Mouse (Mus musculus): Measurements from ENCODE around the gene Nr2e1. TPM values are rescaled to one million over a fixed set of nuclear protein-coding genes. Genes with fewer than 3 reads are reported as not detected.

The Nr2e1 gene
- polyA plus RNA-seq (2012; rRNA removed): 9.2 and 10.7 TPM in 2 replicates

GRCm38 (mm10) chr10:42583157-42583872 is at the start of gene Nr2e1, which contains the start of gene Ostm1:
Nr2e1 (minus strand) TSS chr10:42583632.
Ostm1 (plus strand) TSS chr10:42583822.

Other genes with a start within 250 kb of the Nr2e1 start
- gene Afg1l, start 105.1 kb downstream of the Nr2e1 start, polyA plus RNA-seq (2012; rRNA removed): 7.2 and 7.6 TPM in 2 replicates
- gene Snx3, start 81.6 kb downstream of the Nr2e1 start, polyA plus RNA-seq (2012; rRNA removed): 322 and 323 TPM in 2 replicates
- gene Ostm1, start 190 bp upstream of the Nr2e1 start, polyA plus RNA-seq (2012; rRNA removed): 26.9 and 28.0 TPM in 2 replicates
- 40.2 and 40.8 TPM in 2 replicates for gene Sec63, start 177.9 kb upstream of the Nr2e1 start, polyA plus RNA-seq (2012; rRNA removed)

All from central nervous system, embryonic 18 days (tissue).